Mouse (Mus musculus) splenic B cell, adult 2 months (primary cell): Measurements from ENCODE around the gene Pkp4.

Experiments
- DNase-seq: peaks from one replicate; pipeline ENCODE4 v3.0.0-alpha.2; 2011; ENCODE audit warnings: low read depth, low spot score
- H3K27me3 ChIP-seq: 2 replicates; pipeline ENCODE4 v1.6.1; 2012; ENCODE audit warnings: mild to moderate bottlenecking, low read length, moderate library complexity, mixed read lengths; ENCODE audit not compliant: control insufficient read depth, poor library complexity, insufficient read depth, severe bottlenecking
- H3K36me3 ChIP-seq: 2 replicates; pipeline ENCODE4 v1.6.1; 2012; ENCODE audit warnings: mild to moderate bottlenecking, low read length, moderate library complexity, mixed read lengths; ENCODE audit not compliant: control insufficient read depth, poor library complexity, insufficient read depth, severe bottlenecking

Pkp4 gene

DNA sequence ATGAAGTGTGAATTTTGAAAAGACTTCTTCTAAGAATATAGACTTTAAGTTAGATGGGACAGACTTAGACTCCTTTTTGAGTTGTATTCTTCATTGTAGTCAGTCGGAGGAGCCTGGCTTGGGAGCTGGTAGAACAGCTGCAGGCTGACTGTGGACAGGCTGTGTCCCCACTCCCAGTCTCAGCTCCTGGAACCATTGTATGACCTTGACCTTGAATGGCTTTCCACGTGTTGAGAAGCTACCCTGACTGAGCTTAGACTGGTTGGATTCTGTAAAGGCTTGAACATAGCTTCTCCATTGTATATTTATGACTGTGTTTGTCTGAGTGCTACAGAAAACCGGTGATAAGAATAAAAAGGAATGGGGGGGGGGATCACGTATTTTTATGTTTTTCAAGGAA is 36.5 kb downstream of the Pkp4 start:
- no peak for DNase-seq
- H3K27me3 ChIP-seq, result no peaks in the 10 kb centered on the region

DNA sequence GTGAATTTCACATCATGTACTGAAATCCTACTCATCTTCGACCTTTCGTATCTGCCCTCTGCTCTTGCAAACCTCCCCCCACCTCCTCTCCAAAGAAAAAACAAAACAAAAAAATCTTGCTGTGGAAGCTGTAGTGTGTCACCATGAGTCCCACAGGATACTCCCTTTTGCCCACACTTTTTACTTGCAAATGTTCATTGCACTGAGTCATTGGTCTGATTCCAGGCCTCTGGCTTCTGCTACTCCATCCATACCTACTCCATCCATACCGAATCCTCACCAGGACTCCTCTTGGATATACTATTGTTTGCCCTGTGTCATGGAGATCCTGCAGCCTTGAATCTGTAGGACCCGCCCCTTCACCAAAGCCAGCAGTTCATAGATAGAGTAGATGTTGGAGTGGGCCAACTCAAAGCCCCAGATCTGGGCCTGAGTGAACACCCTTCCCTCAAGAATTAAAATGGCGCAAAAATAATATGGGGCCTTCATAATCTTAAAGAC is 38.9 kb downstream of the Pkp4 start:
- Histone ChIP-seq H3K36me3 (no peaks in the 10 kb centered on the region), H3K27me3 (no peaks in the 10 kb centered on the region)
- no peak for DNase-seq

More for the DNA sequence above, 36.5 kb downstream of the Pkp4 start:
- H3K36me3 ChIP-seq, result no peaks in the 10 kb centered on the region

DNA sequence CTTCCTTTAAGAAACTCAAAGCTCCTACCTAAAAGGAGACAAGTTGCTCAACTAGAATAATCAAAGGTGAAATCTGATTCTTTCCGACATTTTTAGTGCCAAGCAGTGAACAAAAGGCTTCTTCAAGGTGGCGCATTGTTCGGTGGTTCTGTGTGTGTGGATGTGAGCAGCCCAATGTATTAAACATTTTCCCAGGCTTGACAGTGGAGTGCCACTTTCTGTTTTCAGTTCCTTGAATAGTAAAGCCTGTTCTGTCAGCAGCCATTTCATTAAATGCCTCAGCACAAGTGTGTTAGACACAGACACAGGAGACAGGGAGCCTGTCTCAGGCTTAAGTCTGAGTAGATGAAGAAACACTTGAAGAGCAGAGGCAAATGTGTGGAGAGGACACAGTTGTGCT is 39.9 kb downstream of the Pkp4 start:
- no peak for DNase-seq
- no peaks in the 10 kb centered on the region for H3K27me3 ChIP-seq
- no peaks in the 10 kb centered on the region for H3K36me3 ChIP-seq

DNA sequence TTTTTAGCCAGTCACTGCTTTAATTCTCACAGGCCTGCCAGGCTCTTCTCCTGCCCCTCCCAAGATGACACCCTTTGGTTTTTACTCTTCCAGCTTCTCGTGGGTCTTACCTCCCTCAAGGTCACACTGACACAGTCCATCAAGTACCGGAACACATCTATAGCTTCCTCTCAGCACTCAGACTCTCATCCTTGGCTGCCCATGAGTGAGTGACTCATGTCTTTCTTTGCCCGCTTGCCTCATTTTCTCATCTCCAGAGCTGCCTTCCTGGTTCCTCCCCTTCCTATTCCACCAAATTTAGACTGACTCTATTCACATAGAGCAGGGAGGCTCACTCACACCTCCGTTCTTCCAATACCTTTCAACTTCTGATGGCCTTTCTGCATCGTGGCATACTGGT is 42.3 kb downstream of the Pkp4 start:
- DNase-seq, result no peak
- Histone ChIP-seq H3K36me3 (no peaks in the 10 kb centered on the region), H3K27me3 (no peaks in the 10 kb centered on the region)

GRCm38 (mm10) chr2:59203627-59204425 is 43.2 kb downstream of the Pkp4 start:
- Histone ChIP-seq H3K27me3 (no peaks in the 10 kb centered on the region), H3K36me3 (no peaks in the 10 kb centered on the region)
- DNase-seq, result no peak

GRCm38 (mm10) chr2:59205092-59205491 is 44.4 kb downstream of the Pkp4 start:
- Histone ChIP-seq H3K36me3 (no peaks in the 10 kb centered on the region), H3K27me3 (no peaks in the 10 kb centered on the region)
- DNase-seq, result no peak

- Histone ChIP-seq H3K27me3 (no peaks in the 10 kb centered on the region), H3K36me3 (no peaks in the 10 kb centered on the region)
- DNase-seq, result no peak
Measured at GRCm38 (mm10) chr2:59206190-59206589, 45.5 kb downstream of the Pkp4 start.

GRCm38 (mm10) chr2:59207240-59207639 is 46.6 kb downstream of the Pkp4 start:
- no peak for DNase-seq
- Histone ChIP-seq H3K27me3 (no peaks in the 10 kb centered on the region), H3K36me3 (no peaks in the 10 kb centered on the region)

- no peaks in the 10 kb centered on the region for H3K27me3 ChIP-seq
- DNase-seq, result no peak
- no peaks in the 10 kb centered on the region for H3K36me3 ChIP-seq
Measured at GRCm38 (mm10) chr2:59207725-59208124, 47.1 kb downstream of the Pkp4 start.

DNA sequence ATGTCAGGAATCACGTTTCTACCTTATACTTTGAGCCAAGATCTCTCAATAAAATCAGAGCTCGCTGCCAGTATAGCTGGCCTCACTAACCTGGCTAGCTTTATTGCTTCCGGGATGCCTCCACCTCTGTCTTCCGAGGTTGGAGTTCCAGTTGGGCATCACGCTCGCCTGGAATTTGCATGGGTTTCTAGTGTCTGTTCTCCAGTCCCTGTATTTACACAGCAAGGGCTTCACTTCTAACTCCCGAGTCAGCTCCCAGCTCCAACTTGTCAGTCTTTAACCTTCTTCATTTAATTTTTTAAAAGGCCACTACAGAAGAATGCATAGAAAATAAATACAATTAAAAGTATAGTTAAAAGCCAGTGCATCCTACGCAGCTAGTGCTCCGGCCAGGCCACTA is 47.6 kb downstream of the Pkp4 start:
- no peak for DNase-seq
- Histone ChIP-seq H3K36me3 (no peaks in the 10 kb centered on the region), H3K27me3 (no peaks in the 10 kb centered on the region)

- DNase-seq, result no peak
- Histone ChIP-seq H3K36me3 (no peaks in the 10 kb centered on the region), H3K27me3 (no peaks in the 10 kb centered on the region)
Measured at GRCm38 (mm10) chr2:59211051-59211450, 50.4 kb downstream of the Pkp4 start.

- Histone ChIP-seq H3K36me3 (no peaks in the 10 kb centered on the region), H3K27me3 (no peaks in the 10 kb centered on the region)
- no peak for DNase-seq
Measured at GRCm38 (mm10) chr2:59212430-59212829, 51.8 kb downstream of the Pkp4 start.

- Histone ChIP-seq H3K36me3 (no peaks in the 10 kb centered on the region), H3K27me3 (no peaks in the 10 kb centered on the region)
- no peak for DNase-seq
Measured at GRCm38 (mm10) chr2:59212846-59213245, 52.2 kb downstream of the Pkp4 start.

- Histone ChIP-seq H3K27me3 (no peaks in the 10 kb centered on the region), H3K36me3 (no peaks in the 10 kb centered on the region)
- no peak for DNase-seq
Measured at GRCm38 (mm10) chr2:59217931-59218330, 57.3 kb downstream of the Pkp4 start.

DNA sequence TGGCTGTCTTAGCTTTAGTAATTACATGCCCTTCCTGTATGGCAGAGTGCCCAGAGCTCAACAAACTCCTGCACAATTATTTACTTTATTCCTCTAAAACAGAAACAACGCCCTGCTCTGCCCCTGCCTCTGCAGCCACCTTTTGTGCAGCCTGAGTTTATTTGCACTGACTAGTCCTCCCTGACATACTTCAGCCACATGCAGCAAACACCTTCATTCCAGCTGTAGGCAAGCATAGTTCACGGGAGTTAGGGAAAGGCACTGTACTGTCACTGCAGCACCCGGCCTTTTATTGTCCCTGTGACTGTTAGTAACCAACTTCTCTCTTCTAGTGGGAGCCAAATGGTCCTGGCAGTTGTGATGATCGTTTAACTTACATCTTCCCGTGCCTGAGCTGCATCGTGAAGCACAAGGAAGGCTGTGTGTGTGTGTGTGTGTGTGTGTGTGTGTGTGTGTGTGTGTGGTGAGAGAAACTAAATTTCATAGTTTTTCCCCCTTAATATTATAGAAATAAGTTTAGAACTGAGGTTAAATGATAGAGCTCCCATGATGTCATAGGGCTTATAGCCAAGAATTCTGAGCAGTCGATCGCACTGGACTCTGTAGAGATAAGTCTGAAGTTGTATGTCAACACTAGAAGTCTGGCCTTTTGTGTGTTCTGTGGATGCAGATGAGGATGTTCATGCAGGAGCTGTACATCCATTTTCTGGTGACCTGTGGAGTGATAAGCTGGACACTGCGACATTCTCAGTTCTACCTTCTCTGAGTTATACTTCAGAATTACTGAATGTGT is 59.5 kb downstream of the Pkp4 start:
- Histone ChIP-seq H3K27me3 (no peaks in the 10 kb centered on the region), H3K36me3 (no peaks in the 10 kb centered on the region)
- no peak for DNase-seq
